Mouse (Mus musculus) lung, postnatal 14 days (tissue): ENCODE results near the gene Gm14214.

Source experiments
- DNase-seq: peaks from one replicate; pipeline ENCODE4 v3.0.0; 2021

Gm14214 gene

DNA sequence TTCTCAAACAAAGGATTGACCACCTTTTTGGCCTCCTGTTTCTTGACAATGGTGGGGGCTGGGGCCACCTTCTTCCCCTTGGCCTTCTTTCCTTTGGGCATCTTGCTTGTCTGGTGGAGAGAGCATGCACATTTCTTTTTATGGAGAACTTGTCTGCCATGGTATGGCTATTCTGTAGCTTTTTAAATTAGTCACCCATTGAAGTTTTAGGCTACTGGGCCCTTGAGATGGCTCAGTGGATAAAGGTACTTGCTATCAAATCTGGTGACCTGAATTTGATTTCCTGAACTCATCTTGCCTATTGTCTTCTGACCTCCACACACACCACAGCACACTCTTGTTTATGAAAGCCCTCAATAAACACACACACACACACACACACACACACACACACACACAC lies at the start of gene Gm14214:
TSS of gene Gm14214 (minus strand) at position 101 of the 400 bp plus-strand sequence.
- DNase-seq, result no peak

DNA sequence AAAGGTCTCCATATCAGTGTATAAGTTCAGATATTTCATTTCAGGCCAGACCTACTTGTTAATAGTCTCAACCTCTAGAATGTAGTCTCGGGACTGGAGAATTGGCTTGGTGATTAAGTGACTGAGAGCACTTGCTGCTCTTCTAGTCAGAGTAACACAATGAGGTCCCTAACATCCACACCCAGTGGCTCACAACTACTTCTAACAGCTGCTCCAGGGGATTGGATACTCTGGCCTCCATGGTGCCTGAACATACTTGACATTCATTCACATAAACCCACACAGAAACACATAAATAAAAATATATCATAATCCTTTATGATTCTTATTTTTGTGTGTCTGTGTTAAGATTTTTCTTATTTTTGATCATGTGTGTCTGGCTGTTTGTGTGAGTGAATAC lies 48.8 kb upstream of the Gm14214 start:
- no peak for DNase-seq

DNA sequence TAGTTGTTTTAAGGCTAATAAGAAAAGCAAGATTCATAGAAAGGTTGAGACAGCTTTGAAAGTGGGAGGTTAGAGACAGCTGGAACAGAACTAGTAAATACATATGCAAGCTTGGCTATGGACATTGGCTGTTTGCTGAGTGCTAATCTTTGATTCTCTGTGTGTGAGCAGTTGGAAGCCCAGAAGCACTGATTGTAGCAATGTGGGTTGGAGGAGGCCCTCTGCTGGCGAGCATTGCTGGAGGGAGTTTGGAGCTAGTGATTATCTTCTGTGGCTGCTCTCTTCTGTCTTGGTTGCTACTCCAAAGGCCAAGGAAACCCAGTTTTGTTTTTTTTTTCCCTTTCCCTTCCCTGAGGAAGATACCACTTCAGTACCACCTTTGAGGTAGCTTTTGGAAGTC lies 48.0 kb upstream of the Gm14214 start:
- peak; percentile 40 for DNase-seq

DNA sequence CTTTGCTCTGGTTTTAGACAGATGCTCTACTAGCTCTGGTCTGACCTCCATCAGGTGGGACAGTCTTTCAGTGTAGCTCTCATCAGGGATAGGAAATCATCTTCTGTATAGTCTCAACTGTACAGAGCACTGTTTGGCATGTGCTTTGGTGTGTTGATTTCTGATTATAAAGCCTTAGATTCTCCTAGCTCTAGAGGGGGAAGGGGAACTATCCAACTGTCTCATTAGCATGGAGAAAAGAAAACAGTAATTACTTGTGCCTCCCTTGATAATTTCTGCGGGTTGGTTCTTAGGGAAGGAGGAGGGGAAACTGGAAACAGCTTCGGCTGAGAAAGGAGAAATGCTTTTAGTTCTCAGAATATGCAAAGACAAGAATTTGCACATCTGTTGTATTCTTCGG lies 47.3 kb upstream of the Gm14214 start:
- DNase-seq, result no peak

DNA sequence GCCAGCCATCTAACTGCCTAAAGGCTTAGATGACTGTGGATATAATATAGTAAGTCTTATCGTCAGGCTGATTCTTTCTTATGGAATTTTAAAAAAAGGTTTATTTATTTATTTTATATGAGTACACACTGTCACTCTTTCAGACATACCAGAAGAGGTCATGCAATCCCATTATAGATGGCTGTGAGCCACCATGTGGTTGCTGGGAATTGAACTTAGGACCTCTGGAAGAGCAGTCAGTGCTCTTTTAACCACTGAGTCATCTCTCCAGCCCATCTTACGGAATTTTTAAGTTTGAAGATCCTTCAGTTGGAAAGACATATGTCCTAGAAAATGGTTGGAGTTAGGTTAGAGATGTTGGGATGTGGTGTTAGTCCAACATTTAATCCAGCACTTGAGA lies 43.6 kb upstream of the Gm14214 start:
- DNase-seq, result no peak

DNA sequence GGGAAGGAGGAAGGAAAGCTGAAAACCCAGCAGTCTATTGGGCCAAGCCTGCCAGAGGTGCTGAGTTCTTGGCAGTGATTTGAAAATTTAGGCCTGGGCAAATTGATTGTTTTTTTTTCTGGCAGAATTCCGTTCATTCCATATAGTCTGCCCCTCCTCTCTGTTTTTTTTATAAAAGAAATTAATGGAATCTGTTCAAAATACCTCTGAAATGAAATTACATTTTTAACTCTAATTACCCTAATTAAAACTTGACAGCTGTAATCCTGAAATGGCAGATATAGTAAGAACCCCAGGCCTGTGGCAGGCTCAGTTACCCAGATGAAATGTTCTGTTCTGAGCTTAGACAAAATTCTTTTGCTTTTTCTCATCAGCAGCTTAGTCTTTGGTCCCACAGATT lies 41.0 kb upstream of the Gm14214 start:
- DNase-seq, result no peak

DNA sequence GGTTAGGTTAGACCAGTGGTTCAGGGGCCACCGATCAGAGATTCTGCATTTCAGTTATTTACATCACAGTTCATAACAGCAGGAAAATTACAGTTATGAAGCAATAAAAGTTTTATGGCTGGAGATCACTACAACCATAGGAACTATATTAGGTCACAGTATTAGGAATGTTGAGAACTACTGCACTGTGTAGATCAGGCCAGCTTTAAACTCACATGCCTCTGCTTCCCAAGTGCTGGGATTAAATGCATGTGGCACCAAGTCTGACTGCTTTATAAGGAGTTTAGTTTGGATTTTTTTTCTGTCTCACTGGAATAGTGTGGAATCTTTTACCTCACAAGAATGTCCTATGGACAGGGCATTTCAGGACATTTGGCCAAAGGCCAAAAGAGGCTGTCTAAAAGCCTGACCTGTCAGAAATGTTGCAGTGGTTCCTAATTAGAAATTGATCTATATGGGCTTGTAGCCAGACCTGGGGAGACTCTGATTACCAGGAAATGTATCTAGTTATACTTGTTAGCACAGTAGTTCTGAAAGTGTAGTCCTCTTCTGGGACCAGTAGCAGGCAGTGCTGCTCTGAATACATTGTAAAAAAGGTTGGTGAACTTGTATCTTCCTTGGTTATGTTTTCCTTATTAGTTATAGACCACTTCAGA lies 39.4 kb upstream of the Gm14214 start:
- DNase-seq, result peak; percentile 24

DNA sequence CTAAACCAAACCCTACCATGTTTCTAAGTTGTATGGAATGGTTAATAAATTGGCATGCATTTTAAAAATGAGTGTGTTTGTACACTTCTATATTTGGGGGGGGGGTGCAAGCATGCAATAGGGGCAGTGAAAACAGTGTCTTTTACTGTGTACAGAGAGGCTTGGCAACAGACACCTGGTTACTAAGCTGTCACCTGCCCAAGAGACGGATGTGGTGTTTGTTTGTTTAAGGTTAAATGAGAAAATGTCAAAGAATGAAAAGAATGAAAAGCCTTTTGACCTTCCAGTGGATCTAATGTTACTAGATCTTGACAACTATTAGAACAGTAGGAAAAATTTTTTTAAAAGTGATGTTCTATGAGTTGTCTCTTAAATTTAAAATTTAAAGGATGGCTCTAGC lies 37.9 kb upstream of the Gm14214 start:
- no peak for DNase-seq

DNA sequence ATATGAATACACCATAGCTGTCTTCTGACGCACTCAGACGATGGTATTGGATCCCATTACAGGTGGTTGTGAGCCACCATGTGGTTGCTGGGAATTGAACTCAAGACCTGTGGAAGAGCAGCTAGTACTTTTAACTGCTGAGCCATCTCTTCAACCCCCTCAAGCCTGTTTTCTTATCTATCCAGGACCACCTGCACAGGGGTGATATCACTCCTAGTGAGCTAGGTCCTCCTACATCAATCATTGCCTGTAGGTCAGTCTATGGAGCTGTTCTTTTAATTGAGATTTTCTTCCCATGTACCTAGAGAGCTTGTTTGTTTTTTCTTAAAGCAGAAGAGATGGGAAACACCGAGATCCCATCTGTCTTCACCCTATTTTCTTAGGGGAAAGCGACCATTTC lies 34.0 kb upstream of the Gm14214 start:
- no peak for DNase-seq

DNA sequence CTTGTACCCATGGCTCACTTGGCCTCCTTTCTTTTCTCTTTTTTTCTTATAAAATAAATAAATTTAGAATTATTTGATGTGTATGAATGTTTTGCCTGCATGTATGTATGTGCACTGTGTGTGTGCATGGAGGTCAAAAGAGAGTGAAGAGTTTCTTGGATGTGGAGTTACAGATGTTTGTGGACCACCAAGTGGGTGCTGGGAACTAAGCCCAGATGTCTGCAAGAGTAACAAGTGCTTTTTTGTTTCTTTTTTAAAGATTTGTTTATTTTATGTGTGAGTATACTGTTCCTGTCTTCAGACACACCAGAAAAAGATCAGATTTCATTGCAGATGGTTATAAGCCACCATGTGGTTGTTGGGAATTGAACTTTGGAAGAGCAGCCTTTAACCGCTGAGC lies 33.5 kb upstream of the Gm14214 start:
- DNase-seq, result no peak

DNA sequence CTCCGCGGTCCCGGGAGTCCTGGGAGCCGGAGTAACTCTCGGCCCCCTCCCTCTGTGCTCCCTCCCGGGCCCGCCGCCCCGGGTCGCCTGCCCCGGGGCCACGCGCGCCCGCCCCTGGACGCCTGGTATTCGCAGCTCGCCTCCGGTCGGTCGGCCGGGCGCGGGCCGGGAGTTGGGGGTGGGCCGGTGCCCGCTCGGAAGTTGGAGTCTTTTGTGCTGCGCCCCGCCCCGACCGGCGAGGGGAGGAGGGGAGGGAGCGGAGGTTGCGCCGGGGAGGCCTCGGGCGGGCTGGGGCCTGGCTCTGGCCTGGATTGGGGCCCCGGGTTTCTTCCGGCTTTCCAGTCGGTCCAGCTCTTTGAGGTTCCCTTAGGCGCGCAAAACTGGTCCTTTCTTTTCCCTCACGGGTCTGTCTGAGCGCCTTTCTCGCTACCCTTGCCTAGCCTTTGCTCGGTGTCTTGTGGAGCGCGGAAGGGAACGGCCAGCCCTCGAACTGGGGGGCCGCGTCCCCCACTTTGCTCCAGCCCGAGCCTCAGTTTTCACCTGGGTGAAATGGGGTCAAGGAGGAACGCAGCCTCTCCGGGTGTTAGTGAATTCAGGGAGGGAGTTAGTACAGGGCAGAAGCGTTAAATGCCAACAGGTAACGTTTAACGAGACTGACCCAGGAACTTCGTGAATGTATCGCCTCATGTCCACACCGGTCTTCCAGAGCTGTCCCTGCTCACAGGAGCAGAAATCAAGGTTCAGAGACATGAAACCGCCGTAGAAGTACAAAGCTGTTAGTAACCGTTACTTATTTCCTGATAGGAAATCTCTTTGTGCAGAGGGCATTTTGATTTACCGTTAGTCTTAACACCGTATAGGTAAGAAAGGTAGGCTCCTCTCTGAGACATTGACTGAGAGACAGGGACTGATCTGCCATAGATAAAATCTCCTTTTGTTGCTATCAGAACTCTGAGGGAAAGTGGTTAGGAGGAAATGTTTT lies 22.1 kb upstream of the Gm14214 start:
- peak; percentile 82 for DNase-seq

DNA sequence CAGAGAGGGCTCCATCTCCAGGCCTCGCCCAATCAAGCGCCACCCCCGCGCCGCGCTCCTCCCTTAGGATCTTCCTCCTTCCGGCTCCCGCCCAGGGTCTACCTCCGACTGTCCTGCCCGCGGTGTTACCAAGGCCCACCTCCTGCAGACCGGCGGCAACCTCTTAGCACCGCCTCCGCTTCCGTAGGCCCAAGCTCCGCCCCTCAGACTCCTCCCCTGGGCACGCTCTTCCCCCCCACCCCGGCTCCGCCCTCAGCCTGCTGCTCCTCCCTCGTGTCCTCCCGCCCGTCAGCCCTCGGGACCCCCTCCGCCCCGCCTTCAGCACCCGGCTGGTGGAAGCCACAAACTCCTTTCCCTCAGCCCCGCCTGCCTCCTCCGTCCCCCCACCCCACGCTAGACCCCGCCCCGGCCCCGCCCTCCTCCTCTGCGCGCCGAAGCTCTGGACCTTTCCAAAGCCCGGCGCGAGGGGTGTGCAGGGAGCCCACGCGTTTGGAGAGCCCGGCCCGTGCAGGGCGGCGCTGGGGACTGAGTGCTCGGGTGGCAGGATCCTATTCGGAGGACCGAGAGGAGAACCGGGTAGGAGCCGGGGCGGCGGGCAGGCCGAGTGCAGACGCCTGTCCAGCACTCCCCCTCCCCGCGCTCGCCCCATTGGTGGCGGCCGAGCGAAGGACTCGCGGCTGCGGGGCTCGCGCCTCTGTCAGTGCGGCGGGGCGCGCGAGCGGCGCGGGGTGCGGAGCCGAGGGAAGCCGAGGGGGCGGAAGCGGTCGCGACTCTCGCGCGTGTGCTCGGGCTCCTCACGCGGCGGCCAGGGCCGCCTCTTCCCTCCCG lies 21.0 kb upstream of the Gm14214 start, which contains the start of the genes Raly and a:
TSS of gene Raly (plus strand) at position 441 of the 828 bp plus-strand sequence.
TSS of gene a (plus strand) at position 747 of the 828 bp plus-strand sequence.
- DNase-seq, result peak; percentile 97

DNA sequence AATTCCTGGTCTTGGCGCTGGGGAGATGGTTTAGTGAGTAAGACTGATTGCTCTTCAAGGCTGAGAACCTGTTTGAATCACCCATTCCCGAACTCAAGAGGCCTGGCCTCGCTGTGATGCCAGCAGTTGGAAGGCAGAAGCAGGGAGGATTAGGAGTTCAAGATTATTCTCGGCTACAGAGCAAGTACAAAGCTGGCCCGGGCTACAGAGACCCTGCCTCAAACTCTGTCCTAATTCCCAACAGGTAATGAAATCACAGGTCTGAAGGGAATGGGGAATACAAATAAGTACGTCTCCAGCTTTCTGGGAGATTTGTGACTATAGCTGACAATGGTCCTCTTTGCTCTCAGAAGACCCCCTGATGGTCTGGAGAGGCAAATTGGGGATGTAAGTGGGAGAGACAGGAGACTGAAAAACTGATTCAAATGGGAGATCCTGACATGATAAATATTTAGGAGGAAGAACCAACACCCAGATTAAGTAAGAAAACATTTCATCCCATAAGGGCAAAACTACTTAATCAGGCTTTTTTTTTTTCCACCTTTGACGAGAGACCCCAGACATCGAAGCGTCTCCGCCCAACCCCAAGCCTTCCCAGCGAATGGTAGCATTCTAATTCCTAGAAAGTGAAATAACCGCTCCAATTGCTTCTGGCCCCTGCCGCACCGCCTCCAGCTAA lies 20.3 kb upstream of the Gm14214 start:
- DNase-seq, result no peak

DNA sequence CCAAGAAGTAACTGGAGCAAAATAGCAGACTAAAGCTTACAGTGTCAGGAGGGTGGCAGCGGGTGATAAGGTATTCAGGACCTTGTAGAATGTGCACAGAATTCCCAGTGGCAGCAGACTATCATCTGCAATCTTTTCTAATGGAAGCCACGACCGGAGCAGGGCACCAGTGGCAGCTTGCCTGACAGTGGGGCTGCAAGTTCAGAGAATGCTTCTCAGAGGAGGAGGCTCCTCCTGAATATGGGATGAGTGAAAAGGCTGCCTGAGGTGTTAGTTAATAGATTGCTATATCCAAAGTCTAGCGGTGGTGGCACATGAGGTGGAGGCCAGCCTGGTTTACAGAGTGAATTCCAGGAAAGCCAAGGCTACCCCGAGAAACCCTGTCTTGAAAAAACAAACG lies 19.6 kb upstream of the Gm14214 start:
- DNase-seq, result no peak

DNA sequence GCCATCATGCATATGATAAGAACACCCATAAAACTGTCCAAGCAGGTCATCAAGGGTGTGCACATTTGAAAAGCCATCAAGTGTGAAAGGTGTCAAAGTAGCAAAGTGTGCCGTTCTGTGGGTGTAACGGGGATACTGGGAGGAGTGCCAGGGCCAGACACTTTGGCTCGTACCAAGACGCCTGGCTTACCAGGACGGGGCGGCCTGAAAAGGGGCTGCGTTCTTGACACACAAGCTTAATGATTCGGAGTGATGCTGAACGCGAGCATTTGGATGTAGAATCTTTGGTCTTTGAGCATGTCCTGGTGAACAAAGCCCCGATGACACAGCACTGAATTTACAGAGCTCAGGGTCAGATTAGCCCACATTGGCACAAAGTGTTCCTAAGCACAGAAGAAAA lies 16.9 kb upstream of the Gm14214 start:
- DNase-seq, result no peak

DNA sequence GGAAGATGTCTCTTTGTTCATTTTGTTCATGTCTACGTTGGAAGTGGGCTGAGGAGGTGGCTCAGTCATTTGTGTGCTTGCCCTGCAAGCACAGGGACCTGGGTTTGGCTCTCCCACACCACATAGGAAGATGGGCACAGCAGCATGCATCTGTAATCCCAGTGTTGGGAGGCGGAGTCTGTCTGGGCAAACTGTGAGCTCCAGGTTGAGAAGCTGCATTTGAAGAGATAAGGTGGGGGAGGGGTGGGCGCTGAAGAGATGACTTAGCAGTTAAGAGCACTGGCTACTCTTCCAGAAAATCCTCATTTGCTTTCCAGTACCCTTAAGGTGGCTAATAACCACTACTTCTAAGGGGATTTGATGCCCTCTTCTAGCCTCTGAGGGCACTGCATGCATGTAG lies 16.4 kb upstream of the Gm14214 start:
- no peak for DNase-seq

DNA sequence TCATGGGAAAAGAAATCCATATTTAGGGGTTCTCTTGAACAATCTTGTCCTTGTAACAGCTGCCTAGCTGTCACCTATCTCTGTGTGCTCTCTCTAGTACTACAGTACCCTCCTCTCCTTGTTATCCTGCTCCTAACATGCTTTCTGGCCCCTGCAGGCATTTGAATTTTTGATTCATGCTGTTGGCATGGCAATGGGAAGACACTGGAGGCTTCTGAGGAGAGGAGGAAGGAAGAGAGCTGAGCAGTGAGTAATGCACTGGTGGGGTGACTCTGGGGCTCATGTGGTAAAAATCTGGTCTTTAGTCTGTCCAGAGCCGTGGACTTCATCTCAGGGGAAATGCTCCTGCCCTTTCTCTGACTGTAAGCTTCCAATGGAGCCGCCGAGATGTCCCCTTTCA lies 15.5 kb upstream of the Gm14214 start:
- no peak for DNase-seq

DNA sequence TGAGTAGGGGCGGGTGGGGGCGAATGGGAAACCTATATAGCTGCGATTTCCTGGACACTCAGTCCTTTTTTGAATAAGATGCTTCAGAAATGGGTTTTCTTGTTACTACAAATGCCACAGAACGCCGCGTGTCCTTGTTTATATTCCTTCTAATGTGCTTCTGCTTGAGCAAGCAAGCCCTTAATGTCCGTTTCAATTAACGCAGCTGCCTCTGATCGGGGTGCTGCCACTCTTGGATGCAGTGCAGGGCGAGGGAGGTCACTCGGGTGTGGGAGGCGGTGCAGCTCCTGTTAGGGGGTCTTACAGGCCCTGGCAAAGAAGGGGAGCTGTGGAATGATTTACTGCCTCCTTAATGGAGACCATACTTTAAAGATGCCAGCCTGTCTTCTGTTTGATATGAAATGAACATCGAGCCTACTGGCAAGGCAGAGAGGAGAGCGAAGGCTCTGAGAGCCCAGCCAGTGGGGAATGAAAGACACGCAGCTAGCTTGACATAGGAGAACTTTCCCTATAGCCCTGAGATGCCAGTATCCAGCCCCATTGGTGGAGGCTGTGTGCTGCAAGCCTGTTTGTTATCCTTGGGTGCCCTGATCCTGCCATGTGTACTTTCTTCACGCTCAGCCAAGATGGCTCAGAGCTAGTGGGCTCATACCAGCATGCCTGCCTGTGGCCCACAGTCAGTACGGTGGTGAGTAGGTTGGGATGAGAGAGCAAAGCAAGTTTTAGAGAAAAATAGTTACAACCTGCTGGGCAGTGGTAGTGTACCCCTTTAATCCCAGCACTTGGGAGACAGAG lies 13.2 kb upstream of the Gm14214 start:
- no peak for DNase-seq

DNA sequence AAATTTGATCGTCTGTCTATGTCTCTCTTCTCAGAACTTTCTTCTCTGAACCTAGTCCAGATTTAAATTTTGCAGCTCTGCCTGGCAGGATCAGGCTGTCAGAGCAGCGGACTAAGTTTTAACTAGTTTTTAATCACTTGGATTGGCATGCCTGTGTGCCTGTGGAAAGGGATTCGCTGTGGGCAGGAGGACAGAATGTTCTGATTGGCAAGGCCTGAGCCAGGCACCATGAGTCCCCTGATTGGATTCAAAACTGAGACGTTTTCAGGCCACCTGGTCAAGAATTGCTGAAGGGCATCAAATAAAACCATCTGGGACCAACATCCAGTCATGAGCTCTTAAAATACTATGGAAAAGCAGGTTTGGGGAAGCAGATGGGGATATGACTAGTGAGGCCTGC lies 12.5 kb upstream of the Gm14214 start:
- DNase-seq, result no peak

DNA sequence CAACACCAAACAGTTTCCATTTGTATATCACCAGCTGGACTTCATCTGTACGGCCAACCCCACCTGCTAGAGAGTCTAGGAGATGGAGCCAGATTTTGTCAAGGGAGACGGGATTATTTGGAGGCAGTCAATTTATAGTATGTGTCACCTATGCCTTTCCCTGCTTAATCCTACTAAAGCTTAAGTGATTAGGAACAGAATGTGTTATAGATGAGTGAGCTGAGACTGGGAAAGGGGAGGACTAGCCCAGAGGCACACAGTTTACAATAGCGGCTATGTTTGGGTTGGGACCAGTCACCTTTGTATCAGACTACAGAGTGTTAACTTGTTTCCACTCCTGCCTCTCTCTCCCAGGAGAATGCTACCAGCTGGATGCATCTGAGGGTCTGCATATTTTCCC lies 9.8 kb upstream of the Gm14214 start:
- no peak for DNase-seq

DNA sequence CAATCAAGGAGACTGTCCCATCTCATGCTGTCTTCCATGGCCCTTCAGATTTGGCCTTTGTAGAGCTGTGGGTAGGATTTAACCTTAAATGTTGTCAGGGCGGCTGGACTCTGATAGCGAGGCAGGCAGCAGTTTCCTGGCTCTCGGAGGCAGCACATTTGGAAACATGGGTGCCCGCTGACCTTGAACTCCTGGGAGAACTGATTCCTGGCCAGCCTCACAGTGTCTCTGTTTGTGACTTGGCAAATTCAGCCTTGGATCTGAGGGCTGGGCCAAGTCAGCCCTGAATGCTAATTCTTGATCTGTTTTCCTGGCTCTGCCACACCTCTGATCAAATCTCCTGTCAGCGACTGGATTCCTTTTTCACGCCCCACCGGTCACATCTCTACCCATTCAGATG lies 6.7 kb upstream of the Gm14214 start:
- no peak for DNase-seq

DNA sequence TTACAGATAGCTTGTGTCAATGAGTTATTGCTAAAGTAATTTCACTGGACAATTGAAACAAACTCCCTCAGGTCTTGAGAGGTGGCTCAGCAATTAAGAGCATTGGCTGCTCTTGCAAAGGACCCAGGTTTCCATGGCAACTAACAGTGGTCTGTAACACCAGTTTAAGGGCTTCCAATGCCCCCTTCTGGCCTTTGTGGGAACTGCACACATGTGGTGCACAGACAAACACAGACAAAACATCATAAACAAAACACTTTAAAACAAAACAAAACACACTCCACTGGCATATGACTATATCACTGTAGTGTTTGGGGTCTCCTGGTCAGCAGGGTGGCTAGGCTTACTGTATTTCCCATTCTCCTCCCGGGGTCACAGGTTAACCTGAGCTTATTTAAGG lies 4.2 kb upstream of the Gm14214 start:
- DNase-seq, result no peak
